Mouse (Mus musculus) brain, embryonic 18.5 days (tissue): Measurements from ENCODE around the gene Pygo2.

Source experiments
- DNase-seq: peaks from one replicate; pipeline ENCODE4 v3.0.0-alpha.2; 2012; ENCODE audit warnings: low read depth, low spot score

Pygo2 gene

DNA sequence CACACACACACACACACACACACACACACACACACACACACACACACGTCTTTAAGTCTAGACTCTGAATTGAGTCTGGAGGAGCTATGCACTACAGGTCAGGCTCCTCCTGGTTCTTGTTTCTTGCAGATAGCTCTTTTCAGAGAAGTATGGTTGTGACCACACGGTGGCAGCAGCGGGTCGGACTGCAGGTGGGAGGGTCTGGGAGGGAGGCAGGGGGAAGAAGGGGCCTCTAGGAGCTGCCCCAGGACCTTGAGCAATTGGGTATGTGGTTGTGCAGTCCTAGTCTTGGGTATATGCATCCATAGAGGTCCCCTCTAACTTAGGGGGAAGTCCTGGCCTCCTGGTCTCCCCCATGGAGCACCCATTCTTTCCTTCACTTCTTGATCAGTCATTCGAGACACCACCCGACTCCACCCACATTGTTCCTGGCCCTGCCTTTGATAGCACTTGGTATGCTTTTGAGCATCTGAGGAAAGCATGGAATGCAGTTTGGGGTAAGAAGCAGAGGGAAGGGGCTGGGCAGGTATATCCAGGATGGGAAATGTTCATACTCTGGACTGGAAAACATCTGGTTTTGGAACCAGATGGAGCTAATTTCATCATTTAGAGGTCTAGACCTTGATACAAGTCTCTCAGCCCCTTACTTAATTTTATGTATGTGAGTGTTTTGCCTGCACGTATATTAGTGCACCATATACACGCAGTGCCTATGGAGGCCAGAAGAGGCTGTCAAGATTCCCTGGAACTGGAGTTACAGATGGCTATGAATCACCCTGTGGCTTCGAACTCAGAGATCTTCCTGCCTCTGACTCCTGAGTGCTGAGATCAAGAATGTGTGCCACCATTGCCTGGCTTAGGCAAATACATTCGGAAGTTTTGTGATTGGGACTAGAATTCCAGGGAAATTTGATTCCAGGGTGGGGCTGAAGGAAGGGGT is 27.0 kb downstream of the Pygo2 start:
- DNase-seq = no peak

DNA sequence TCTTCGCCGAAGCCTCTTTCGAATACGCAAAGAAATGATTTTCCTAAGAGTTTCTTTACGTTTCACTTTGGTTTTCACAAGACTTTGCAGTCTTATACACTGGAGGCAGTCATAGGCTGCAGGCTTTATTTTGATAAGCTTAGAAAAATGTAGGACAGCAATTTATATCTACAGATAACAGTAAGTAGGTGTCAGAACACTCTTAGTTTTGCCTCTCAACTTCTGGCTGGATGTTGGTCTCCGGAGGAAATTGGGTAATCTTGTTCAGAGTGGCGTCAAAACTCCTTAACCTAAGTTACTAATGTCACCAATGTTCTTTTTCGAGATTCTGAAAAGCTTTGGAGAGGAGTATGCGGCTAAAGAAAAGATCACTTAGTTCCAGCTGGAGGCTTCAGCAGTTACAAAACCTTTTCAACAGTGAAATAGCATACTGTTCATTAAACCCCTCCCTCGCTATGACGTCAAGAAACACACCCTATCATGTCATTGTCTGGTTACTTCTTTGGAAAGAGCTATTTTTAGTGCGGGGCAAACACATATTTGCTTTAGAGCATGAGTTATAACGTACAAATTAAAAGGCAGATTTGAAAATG is 28.5 kb downstream of the Pygo2 start:
- DNase-seq = no peak

DNA sequence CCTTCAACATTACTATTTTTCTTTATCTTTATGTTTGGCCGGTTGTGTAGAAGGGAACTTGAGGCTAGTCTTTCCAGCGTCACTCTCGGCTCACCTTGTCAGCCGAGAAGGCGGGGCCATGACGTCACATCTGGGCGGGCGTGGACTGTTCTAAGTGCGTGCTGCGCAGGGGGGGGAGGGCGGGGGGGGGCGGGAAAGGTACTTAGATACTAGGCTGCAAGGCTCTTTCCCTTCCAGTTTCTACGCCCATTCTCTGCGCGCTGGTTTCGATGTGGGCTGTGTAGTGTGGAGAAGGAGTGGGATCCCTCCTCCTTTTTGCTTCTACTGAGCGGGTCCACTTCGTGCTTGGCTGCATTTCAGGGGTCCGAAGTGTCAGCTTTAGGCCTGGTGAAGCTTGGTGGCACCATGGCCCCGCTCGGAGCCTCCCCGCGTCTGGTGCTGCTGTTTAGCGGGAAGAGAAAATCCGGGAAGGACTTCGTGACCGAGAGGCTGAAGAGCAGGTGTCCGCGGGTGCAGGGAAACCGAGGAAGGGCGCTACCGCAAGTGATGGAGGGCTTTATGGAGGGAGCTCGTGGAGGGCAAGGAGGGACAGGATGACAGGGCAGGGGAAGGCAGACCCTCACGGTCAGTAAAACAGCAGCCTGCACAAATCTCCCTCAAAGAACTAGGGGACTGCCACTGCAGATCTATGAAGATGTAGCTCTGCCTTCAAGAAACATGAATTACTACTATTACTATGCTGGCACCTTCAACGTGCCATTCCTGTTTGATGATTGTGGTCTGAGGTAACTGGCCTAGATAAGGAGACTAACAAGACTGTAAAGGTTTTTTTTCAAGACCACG is 29.2 kb downstream of the Pygo2 start:
- peak; percentile 78 for DNase-seq

DNA sequence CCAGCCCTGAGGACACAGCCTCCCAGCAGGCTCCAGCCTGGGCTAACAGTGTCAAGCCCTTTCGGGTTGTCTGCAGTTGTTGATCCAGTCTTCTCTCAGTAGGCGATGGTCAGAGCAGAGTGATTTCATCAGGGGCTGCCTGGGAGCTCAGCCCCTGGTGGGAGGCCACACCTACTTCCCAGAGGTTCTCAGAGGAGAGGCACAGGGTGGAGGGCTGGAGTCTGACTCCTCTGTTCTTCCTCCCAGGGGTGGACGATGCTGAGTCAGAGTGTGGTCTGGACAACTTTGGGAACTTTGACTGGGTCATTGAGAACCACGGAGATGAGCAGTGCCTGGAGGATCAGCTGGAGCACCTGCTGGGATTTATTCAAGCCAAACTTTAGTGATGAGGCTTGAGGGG is 38.3 kb downstream of the Pygo2 start:
- no peak for DNase-seq

DNA sequence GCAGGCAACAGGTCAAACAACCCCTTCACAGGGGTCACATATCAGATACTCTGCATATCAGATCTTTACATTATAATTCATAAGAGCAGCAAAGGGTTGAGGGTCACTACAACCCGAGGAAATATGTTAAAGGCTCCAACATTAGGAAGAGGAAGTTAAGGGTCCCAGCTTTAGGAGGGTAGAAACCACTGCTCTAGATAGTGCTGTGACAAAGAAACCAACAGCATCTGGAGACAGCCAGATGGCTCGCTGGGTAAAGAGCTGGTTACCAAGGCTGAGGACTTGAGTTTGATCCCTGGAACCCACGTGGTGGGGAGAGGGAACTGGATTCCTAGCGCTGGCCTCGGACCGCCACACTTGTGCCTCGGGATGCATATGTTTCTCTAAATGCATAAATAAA is 42.3 kb downstream of the Pygo2 start:
- DNase-seq = no peak

DNA sequence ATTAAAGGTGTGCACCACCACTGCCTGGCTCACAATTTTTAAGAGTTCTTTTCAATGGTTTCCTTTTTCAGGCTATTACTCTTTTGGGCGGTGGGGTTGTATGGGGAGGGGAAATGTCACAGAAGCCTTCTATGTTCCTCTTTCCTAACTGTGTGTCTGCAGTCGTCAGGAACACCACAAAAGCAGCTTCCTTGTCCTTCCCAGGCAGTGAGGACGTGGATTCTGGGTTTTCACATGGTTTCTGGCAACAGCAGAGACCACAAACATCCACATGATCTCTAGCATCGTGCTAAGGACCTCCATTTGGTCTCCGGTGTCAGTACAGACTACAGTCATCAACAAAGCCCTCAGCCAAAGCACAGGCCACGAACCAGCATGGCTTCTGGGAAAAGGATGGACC is 43.8 kb downstream of the Pygo2 start:
- no peak for DNase-seq

DNA sequence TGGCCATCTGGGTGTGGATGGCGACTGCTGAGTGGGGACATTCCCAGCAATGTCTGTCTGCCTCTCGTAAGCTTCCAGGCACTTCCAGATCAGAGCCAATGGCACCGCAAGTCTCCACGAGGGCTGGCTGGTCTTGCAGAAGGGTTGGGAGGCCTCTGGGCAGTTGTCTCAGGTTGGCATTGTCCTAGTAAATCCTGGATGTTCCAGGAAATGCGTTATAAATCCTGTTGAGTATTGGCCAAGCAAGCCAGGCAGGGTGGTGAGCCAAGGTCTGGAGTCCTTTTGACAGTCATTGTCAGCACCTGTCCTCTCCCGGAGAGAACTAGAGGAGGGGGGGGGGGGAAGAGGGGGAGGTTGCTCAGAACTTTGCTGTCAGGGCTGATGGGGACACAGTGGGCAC is 49.0 kb downstream of the Pygo2 start:
- DNase-seq = no peak

DNA sequence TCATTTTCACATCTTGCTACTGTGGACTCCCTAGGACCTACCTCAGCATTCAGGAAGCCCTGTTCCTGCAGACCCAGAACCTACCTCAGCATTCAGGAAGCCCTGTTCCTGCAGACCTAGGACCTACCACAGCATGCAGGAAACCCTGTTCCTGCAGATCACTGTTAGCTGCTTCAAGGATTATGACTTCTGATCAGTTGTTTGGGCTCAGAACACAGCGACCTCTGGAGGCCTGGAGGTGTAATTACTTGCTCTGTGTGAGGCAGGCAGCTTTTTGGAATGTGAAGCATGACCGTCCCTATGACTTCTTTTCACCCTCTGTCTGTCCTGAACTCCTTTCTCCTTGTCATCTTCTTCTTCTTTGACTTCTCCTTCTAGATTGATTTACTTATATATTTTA is 51.5 kb downstream of the Pygo2 start:
- DNase-seq = no peak

DNA sequence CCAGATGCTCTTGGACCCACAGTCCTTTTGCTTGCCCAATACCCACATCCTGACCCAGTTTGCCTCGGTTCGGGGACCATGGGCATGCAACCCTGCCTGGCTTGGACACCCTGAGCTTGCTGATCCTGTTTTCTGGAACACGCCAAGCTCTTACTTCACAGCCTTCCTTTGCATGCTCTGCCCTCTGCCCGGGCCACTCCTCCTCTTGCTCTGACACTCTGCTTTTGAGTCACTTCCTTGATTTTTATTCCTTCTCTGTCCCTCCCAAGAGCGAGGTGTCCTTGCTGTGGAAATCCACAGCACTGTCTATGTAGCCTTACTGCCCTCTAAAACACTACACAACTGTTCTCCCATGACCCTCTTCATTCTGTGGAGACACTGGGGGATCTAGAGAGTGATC is 52.2 kb downstream of the Pygo2 start:
- no peak for DNase-seq
